9 mouse cellular contexts compared by ENCODE assay signal in the genomic region with DNA sequence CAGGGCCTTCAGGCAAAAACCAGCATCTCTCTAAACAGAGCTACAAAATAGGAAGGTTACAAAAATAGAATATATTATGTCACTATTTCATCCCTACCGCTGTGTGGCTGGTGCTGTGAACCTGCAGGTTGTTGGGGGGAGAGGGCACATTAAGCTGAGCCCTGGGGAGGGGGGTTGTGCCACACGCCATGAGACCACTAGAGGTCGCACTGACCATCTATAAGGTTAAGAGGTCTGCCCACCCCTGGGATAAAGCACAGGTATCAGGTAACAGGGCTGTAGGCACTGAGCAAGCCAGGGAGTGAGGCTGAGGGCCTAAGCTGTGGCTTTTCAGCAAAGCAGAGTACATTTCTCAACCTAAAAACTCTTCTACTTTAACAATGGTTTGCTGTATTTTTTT. TPM values are rescaled to one million over a fixed set of nuclear protein-coding genes. Genes with fewer than 3 reads are reported as not detected.
DNase-seq lines count a peak whose midpoint lies in the region; ATAC-seq and TF ChIP-seq lines count a peak whose summit lies in the region.
"Had no signal": no experiment of that assay in that cellular context is flagged by ENCODE, and none has a peak within 500 bp of the region (broad histone marks: within the 10 kb centered on the region; RNA-seq: fewer than 3 reads in every experiment).

No protein-coding gene starts in this region.

- H3K36me3 ChIP-seq in hindbrain, postnatal 0 days (ENCODE audit: insufficient read depth, low read length), result peaks cover 12% of the 10 kb centered on the region
- peaks cover 44% of the 10 kb centered on the region for H3K36me3 ChIP-seq in hindbrain, embryonic 12.5 days

- H3K27ac ChIP-seq in hindbrain, postnatal 0 days, result no peak overlapping the region
- no peak overlapping the region for H3K27ac ChIP-seq in hindbrain, embryonic 12.5 days
- H3K27ac ChIP-seq in bone marrow, adult 2 months (ENCODE audit: control insufficient read depth, insufficient read depth, low read depth, low read length, poor library complexity), result no peak overlapping the region

- no peak for ATAC-seq in hindbrain, postnatal 0 days
- ATAC-seq in hindbrain, embryonic 12.5 days (ENCODE audit: low FRiP score), result no peak
- peak; percentile 62 for ATAC-seq in CD4-positive, CD25-positive, alpha-beta regulatory T cell, adult 4 months
- no peak; the same call in 1 of the 2 replicates for ATAC-seq in megakaryocyte progenitor cell, adult 5-6 weeks (replicated peaks; ENCODE audit: poor library complexity)

- 18% methylated on average over 3 of the region's 3 CpGs for WGBS in hindbrain, postnatal 0 days
- 23% methylated on average over 3 of the region's 3 CpGs for WGBS in hindbrain, embryonic 12.5 days
- 20% methylated on average over 3 of the region's 3 CpGs for WGBS in bone marrow, adult 2 months

- TF ChIP-seq POLR2A in bone marrow, adult 2 months (IDR thresholded peaks at IDR 0.05; ENCODE audit: borderline replicate concordance, control insufficient read depth, low read depth, low read length), result no peak

- H3K4me2 ChIP-seq in hindbrain, postnatal 0 days (ENCODE audit: low read depth, low read length), result no peak overlapping the region
- no peak overlapping the region for H3K4me2 ChIP-seq in hindbrain, embryonic 12.5 days (replicated peaks)

- peak; percentile 68 for DNase-seq in hindbrain, postnatal 0 days (ENCODE audit: low spot score)
- DNase-seq in kidney, postnatal 14 days, result peak; percentile 52
- peak; percentile 62 for DNase-seq in thymus, postnatal 0 days (ENCODE audit: low spot score)
- DNase-seq in frontal cortex, postnatal 36 days (ENCODE audit: low spot score in 2 of 2), result no peak

- no peak overlapping the region for H3K4me3 ChIP-seq in hindbrain, postnatal 0 days (ENCODE audit: low read length)
- H3K4me3 ChIP-seq in hindbrain, embryonic 12.5 days, result no peak overlapping the region
- no peak overlapping the region for H3K4me3 ChIP-seq in bone marrow, adult 2 months (replicated peaks; ENCODE audit: control insufficient read depth, low read depth, low read length)
- H3K4me3 ChIP-seq: myocyte had no signal

- H3K9ac ChIP-seq in hindbrain, postnatal 0 days (replicated peaks; ENCODE audit: low read length), result no peak overlapping the region
- no peak overlapping the region for H3K9ac ChIP-seq in hindbrain, embryonic 12.5 days

- H3K4me1 ChIP-seq in hindbrain, postnatal 0 days (ENCODE audit: insufficient read depth, low read length), result peaks cover 6% of the 10 kb centered on the region; the same call in 1 of the 2 replicates
- H3K4me1 ChIP-seq in hindbrain, embryonic 12.5 days, result peaks cover 18% of the 10 kb centered on the region
- H3K4me1 ChIP-seq in bone marrow, adult 2 months (ENCODE audit: control insufficient read depth, insufficient read depth, low read length), result peaks cover 1% of the 10 kb centered on the region; the same call in 1 of the 2 replicates

- TF ChIP-seq CTCF in hindbrain, postnatal 0 days (IDR thresholded peaks at IDR 0.05; ENCODE audit: low read depth), result peak; percentile 71
- TF ChIP-seq CTCF in bone marrow, adult 2 months (IDR thresholded peaks at IDR 0.05; ENCODE audit: control insufficient read depth, insufficient read depth, low read length), result peak; percentile 54; the same call in 1 of the 2 replicates

- H3K9me3 ChIP-seq in hindbrain, postnatal 0 days (ENCODE audit: low read length), result no peaks in the 10 kb centered on the region
- no peaks in the 10 kb centered on the region for H3K9me3 ChIP-seq in hindbrain, embryonic 12.5 days (replicated peaks)

- H3K27me3 ChIP-seq in hindbrain, postnatal 0 days (ENCODE audit: insufficient read depth, low read length), result no peaks in the 10 kb centered on the region
- no peaks in the 10 kb centered on the region for H3K27me3 ChIP-seq in hindbrain, embryonic 12.5 days

RNA-seq across cellular contexts. Expression of gene Ccnd1, which starts 7.9 kb away (rescaled TPM):
- total RNA-seq in hindbrain, postnatal 0 days (2014; rRNA removed), result 49.7 and 67.8 TPM in 2 replicates
- 37.6 and 42.8 TPM in 2 replicates for polyA plus RNA-seq in hindbrain, postnatal 0 days (2015; fragmentation: Nextera tagmentation; extraction: Ambion mirVana)
- 123 and 128 TPM in 2 replicates for polyA plus RNA-seq in hindbrain, embryonic 12.5 days (2016; fragmentation: Nextera tagmentation; extraction: Ambion mirVana)
- under 1 TPM; 0.83 to 0.87 TPM for polyA plus RNA-seq in CD4-positive, CD25-positive, alpha-beta regulatory T cell, adult 4 months (2017; shearing (Covaris generic))
- polyA plus RNA-seq in bone marrow, adult 2 months (2011; ENCODE audit: insufficient read depth, insufficient read length, low replicate concordance, missing spikeins), result 2.7 and 10.0 TPM in 2 replicates
- polyA plus RNA-seq in thymus, postnatal 0 days (2015; fragmentation: Nextera tagmentation; extraction: Ambion mirVana), result 7.4 and 10.0 TPM in 2 replicates
- total RNA-seq in megakaryocyte progenitor cell, adult 5-6 weeks (2015), result 8.6 and 10.3 TPM in 2 replicates
- 9.5 and 12.5 TPM in 2 replicates for total RNA-seq in megakaryocyte progenitor cell, adult 5-6 weeks (2017)

RNA-seq across cellular contexts. Expression of gene LTO1, which starts 16.9 kb away (rescaled TPM):
- 22.6 and 25.9 TPM in 2 replicates for total RNA-seq in hindbrain, postnatal 0 days (2014; rRNA removed)
- 19.3 and 22.4 TPM in 2 replicates for polyA plus RNA-seq in hindbrain, postnatal 0 days (2015; fragmentation: Nextera tagmentation; extraction: Ambion mirVana)
- 28.2 and 34.1 TPM in 2 replicates for polyA plus RNA-seq in hindbrain, embryonic 12.5 days (2016; fragmentation: Nextera tagmentation; extraction: Ambion mirVana)
- polyA plus RNA-seq in CD4-positive, CD25-positive, alpha-beta regulatory T cell, adult 4 months (2017; shearing (Covaris generic)), result 10 to 100 TPM; 39.4 to 48.0 TPM
- 8.8 and 25.8 TPM in 2 replicates for polyA plus RNA-seq in bone marrow, adult 2 months (2011; ENCODE audit: insufficient read depth, insufficient read length, low replicate concordance, missing spikeins)
- polyA plus RNA-seq in thymus, postnatal 0 days (2015; fragmentation: Nextera tagmentation; extraction: Ambion mirVana), result 25.4 and 26.4 TPM in 2 replicates
- total RNA-seq in megakaryocyte progenitor cell, adult 5-6 weeks (2015), result 10.2 and 10.3 TPM in 2 replicates
- total RNA-seq in megakaryocyte progenitor cell, adult 5-6 weeks (2017), result 27.4 and 42.9 TPM in 2 replicates

RNA-seq across cellular contexts. Expression of gene Fgf15, which starts 35.4 kb away (rescaled TPM):
- total RNA-seq in hindbrain, postnatal 0 days (2014; rRNA removed), result 9.9 and 11.3 TPM in 2 replicates
- 9.1 and 9.4 TPM in 2 replicates for polyA plus RNA-seq in hindbrain, postnatal 0 days (2015; fragmentation: Nextera tagmentation; extraction: Ambion mirVana)
- polyA plus RNA-seq in hindbrain, embryonic 12.5 days (2016; fragmentation: Nextera tagmentation; extraction: Ambion mirVana), result 62.0 and 66.7 TPM in 2 replicates
- not detected for polyA plus RNA-seq in CD4-positive, CD25-positive, alpha-beta regulatory T cell, adult 4 months (2017; shearing (Covaris generic))
- polyA plus RNA-seq in bone marrow, adult 2 months (2011; ENCODE audit: insufficient read depth, insufficient read length, low replicate concordance, missing spikeins), result not detected in 2 replicates
- polyA plus RNA-seq in thymus, postnatal 0 days (2015; fragmentation: Nextera tagmentation; extraction: Ambion mirVana), result 0.36 and 0.56 TPM in 2 replicates
- total RNA-seq in megakaryocyte progenitor cell, adult 5-6 weeks (2015), result not detected in 2 replicates
- not detected in 2 replicates for total RNA-seq in megakaryocyte progenitor cell, adult 5-6 weeks (2017)
- polyA plus RNA-seq: myocyte had no signal

Comparison
In these comparisons a context has a peak if more than half of its experiments do, and no peak if none do; other contexts are left out.
1. DNase-seq: peak in hindbrain, postnatal 0 days (single experiment), kidney, postnatal 14 days (single experiment) and thymus, postnatal 0 days (single experiment); none in frontal cortex, postnatal 36 days (0 of 2).